Mouse (Mus musculus): ENCODE data around the gene 4930404H24Rik.

GRCm38 (mm10) chr2:153529931-153530766 is 37.6 kb downstream of the 4930404H24Rik start, which contains the start of gene Nol4l:
- TF ChIP-seq CTCF (IDR thresholded peaks at IDR 0.05) (no peak), EP300 (IDR thresholded peaks at IDR 0.05) (no peak)

All from lung, postnatal 0 days (tissue).